Mouse (Mus musculus) brain, embryonic 14.5 days (tissue): ENCODE measurements at regions not wholly inside any gene's neighbourhood (a gene's known extent, or its start where the extent isn't known, plus 50 kb on each side); places are given as distances from the start of the nearest gene placed in this dataset.
A peak's percentile ranks its signal among the peaks of the same experiment; 100 is the strongest.

ENCODE experiments used
- DNase-seq: peaks from one replicate; pipeline ENCODE4 v3.0.0-alpha.2; 2011; ENCODE audit warnings: low read depth
- CTCF ChIP-seq: fragments of 200-500 bp; IDR thresholded peaks from 2 replicates; pipeline ENCODE4 v1.5.1; 2012; ENCODE audit warnings: inconsistent platforms, mild to moderate bottlenecking, moderate library complexity, borderline replicate concordance; ENCODE audit not compliant: insufficient read depth, insufficient read length; ENCODE audit errors: extremely low read depth
- POLR2A ChIP-seq: fragments of 200-500 bp; IDR thresholded peaks from 2 replicates; pipeline ENCODE4 v1.6.1; 2012; ENCODE audit warnings: mild to moderate bottlenecking, inconsistent platforms, borderline replicate concordance; ENCODE audit not compliant: poor library complexity, insufficient read depth, insufficient read length, severe bottlenecking; ENCODE audit errors: extremely low read depth

DNA sequence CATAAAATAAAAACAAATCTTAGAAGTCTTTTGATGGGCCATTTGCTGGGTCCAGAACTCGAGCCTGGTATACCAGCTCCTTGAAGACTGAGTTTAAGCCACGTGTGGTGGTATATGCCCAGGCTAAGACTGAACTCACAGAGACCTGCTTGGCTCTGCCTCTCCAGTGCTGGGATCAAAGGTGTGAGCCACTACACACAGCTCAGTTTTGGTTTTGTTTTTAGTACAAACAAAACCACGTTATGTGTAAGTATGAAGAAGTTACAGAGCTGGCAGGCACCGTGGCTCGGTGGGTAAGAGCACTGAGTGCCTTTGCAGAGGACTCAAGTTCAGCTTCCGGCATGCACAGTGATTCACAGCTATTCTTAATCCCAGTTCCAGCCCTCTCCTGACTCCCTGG lies 75.6 kb downstream of the Wdr5 start:
- TF ChIP-seq POLR2A = no peak
- no peak for TF ChIP-seq CTCF
- no peak for DNase-seq

DNA sequence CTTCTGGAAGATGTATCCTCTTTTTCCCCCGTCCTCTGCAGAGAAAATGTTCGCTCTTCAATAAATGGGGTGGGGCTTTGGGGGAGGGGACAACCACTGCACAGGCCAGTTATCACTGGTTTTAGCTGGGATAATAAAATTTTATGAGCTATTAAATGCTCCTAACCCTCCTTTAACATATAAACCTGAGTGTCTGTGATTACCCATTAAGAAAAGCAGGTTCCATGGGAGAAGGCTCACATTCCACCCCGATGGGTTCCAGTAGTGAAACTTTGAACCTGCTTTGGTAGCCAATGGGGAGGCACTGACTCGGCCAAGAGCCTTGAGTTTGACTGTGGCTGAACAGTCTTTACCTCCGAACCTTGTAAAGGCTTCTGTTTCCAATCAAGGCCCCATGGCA lies 76.7 kb downstream of the Wdr5 start:
- no peak for DNase-seq
- TF ChIP-seq POLR2A (no peak), CTCF (no peak)

DNA sequence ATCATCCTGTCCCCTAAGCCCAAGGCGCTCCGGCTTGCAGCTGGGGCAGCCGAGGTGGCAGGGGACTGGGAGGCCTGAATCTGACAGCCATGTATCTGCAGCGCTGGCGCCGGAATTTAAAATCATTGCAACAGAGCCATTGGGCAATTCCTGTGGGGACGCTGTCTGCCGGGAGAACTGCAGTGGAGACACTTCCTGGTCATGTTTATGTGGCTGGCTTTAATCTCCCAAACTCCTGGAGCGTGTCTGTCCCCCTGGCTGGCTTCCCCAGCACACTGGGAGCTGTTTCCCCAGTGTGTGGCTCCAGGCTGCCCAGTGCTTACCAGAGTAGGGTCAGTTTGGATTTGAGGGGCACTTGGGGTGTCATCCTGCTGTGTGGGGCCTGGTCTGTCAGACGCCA lies 78.4 kb downstream of the Wdr5 start:
- no peak for DNase-seq
- TF ChIP-seq CTCF (no peak), POLR2A (no peak)

DNA sequence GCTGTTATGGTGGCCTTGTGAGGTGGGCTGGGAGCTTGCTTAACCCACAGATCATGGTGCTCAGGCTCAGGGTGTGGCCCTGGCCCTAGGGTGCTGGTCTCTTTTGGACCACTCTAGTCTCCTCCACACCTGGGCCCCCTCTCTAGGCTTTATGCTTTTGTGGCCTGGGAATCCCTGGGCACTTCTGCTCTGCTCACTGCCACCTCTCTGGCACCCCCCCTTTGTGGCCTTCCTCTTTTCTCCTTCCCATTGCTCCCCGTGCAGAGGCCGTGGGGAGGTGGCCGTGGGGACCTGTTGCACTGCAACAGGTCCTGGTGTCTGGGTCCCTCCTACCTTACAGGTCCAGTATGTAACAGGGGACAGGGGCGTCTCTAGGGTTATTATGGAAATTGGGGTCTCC lies 80.3 kb downstream of the Wdr5 start:
- no peak for DNase-seq
- TF ChIP-seq POLR2A = no peak
- TF ChIP-seq CTCF = no peak

DNA sequence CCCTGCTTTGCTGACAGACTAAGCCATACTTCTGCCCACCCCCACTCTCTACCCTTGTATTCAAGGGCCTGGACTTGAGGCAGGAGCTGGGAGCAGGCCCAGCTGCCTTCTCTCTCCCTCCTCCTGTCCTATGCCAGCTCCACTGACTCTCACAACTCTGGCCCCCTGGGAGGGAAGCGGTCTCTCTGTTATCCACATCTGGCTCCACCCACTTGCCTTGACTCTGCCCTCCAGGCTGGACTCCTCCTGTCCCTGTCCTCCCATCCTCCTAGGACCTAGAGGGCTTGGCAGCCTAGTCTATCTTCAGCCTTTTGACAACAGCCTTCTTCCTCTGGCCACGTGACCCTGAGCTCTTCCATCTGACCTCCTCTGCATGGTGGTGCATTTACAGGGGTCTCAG lies 80.0 kb upstream of the Rxra start:
- no peak for DNase-seq
- TF ChIP-seq CTCF (no peak), POLR2A (no peak)

DNA sequence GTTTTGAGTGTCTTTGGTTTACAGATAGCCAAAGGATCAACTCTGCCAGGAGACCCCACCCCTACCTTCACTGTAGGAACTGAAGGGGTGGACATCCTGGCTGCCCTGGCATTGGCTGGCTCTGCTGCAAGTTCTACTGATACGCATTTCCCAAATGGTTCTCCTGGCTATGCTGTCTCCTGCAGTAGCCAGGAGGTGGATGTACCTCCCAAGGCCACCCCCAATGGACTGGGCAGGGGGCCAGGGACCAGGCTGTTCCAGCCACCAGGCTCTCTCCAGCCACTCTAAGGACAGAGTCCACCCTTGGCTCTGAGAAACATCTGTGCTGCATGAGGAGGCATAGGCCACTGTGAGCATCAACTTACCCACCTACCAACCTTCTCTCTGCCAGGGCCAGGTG lies 79.3 kb upstream of the Rxra start:
- DNase-seq = no peak
- TF ChIP-seq POLR2A = no peak
- TF ChIP-seq CTCF = no peak

DNA sequence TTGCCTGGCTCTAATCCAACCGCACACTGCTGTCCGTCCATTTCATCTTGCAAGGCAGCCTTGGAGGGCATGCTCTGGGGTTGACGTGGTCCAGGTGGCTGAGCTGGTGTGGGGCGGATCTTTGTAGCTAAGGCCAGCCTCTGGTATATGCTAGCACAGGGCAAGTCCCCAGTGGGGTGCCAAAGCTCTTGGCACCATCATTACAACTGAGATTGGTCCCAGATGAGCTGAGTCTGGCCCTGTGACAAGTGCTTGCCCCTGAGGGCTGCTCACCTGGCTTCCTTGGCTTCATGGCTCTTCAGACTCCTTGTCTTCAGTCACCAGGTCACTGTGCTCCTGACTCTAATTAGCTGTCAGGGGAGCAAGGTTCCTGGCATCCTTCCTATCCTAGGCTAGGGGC lies 78.3 kb upstream of the Rxra start:
- no peak for TF ChIP-seq POLR2A
- no peak for TF ChIP-seq CTCF
- DNase-seq = no peak

DNA sequence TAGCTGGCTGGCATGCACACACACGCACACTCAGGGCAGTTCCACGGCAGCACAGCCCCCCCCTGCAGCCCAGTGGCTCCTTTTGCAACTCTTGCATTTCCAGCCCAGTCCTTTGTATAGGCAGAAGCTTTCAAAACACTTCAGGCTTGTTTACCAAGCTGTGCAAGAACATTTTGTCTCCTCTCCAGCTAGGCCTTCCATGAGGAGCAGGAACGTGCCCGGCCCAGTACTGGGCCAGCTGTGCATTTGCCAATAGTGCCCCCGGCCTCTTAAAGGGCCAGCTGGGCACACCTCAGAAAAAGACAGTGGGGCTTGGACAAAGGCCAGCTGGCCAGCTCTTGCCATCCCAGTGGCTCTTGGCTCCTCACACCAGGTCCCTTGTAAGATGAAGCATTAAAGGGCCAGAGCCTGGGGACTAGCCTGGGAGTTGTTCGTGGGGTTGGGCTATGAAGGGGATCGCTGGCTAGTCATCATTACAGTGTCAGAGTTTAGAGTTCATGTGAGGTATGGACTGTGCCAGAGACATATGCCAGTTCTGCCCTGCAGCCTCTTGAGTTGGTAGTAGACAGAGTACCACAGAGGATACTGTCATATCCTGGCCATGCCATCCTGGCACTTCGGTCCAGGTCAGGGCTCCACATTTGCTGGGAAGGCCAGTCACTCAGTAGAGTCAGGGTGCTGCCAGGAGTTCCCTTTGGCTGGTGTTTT lies 77.0 kb upstream of the Rxra start:
- DNase-seq = peak; percentile 82
- TF ChIP-seq POLR2A = no peak
- TF ChIP-seq CTCF = no peak

DNA sequence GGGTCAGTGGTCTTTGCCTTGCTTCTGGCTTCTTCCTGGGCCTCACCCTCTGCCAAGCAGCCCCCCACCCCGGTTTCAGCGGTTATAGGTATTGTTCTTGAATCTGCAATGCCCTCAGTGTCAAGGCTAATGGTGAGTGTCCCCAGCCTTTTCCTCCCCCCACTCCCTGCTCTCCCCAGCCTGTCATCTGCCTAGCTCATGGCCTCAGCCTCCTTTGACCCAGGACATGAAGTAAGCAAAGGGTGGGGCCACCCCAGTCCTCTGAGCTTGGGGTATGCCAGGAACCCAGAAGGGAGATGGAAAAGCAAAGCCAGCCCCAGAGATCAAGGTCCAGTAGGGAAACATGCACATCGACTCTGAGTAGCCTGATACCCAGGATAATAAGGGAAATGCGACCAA lies 76.5 kb upstream of the Rxra start:
- no peak for DNase-seq
- no peak for TF ChIP-seq CTCF
- TF ChIP-seq POLR2A = no peak

DNA sequence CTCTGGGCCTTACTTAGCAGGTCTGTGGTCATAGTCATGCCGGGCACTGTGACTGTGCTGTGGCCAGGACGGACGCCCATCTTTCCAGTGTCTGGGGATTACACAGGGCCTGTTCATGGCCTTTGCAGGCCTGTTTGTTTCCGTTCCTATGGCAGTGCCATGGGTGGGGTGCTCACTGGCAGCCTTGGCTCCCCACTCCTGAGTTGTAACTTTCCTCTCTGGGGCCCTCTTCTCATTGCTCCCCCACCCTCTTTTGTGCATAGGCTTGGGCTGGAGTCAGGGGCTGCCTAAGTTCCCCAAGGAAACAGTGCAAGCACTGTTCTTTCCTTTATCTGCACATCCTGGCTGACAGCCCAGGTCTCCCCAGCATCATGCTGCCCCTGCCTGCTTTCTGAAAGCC lies 72.9 kb upstream of the Rxra start:
- TF ChIP-seq CTCF = no peak
- no peak for TF ChIP-seq POLR2A
- DNase-seq = peak; percentile 83

DNA sequence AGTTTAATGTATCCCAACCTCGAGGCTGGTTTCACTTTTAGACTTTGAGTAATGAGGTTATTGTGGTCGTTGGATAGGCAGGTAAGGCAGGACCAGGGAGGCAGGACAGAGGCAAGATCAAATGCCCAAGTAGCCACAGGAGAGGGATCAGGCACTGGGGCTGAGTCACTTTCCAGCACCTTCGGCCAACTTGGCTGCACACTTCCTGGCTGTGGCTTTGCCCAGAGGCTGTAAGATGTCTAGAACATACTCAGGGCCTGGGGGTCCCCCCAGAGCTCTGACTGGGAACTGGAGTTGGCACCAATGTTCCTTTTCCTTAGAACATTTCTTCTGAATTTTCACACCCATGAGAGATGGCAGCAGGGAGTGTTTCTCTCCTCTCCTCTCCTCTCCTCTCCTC lies 71.7 kb upstream of the Rxra start:
- no peak for DNase-seq
- TF ChIP-seq CTCF = no peak
- TF ChIP-seq POLR2A = no peak

DNA sequence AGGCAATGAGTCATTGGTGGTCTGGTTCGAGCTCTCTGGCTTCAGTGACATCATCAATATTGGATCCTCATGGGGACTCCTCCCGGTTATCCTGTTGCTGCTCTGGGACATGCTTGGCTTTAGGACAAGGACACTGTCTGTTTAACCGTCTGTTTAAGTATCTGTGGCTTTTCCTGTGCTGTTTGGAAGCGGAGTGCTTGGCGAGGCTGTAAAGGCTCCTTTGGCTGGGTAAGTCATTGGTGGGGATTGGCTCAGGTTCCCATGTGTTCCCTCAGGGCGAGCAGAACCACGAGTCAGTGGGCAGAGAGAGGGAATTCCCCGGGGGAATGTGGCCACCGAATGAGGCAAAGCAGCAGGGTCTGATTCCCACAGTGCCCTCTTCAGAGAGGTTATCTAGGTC lies 69.4 kb upstream of the Rxra start:
- no peak for DNase-seq
- TF ChIP-seq POLR2A (no peak), CTCF (no peak)

DNA sequence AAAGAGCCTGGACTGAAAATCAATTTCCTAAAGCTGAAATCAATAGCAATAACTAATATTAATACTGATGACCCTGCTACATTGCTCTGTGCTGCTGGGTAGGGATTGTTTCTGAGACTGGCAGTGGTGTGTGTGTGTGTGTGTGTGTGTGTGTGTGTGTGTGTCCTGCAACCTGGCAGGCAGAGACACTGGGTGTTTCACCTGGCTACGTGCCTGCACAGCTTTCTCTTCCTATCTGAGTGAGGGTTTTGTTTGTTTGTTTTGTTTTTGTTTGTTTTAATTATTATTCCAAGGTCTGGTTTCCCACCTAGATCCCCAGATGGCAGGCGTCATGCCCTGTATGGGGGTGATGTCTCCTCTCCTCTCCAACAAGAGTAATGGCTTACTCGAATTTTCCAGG lies 54.5 kb upstream of the Rxra start:
- TF ChIP-seq POLR2A = no peak
- no peak for TF ChIP-seq CTCF
- DNase-seq = no peak

DNA sequence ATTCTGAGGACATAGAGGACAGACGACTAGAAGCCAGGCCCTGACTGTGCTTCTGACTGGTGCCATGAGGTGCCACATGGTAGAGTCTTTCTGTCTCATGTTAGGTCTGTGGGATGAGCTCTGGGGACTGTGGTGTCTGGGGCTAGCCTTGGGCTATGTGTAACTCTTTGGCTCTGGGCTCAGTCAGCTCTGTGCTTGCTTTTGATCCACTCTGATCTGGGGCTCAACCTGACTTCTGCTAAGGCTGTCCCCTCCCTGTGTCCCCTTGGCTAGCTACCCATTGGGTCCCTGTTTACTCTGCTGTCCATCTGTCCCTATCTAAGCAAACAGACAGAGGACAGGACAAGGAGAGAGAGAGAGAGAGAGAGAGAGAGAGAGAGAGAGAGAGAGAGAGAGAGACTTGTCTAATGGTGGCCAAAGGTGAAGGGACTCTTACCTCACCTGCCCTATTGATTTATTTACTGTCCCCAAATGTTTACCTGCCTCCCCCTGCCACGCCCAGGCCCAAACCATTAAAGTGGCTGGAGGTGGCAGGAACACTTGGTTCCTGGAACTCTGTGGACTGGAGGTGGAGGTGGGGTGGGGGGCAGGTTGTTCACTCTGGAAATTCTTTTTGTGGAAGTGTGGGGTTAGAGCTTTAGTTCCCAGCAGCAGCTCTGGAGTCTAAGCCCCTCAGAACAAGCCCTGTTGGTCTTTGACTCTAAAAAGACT lies 51.4 kb upstream of the Rxra start:
- TF ChIP-seq CTCF = no peak
- no peak for TF ChIP-seq POLR2A
- no peak for DNase-seq
